Mouse (Mus musculus) cerebellum, postnatal 14 days (tissue): ENCODE data around the gene C1qtnf1.
A peak's percentile ranks its signal among the peaks of the same experiment; 100 is the strongest.

Source experiments
- DNase-seq, 2 experiments: peaks; one replicate each; pipeline ENCODE4 v3.0.0; 2021; ENCODE audit warnings: mixed read lengths in 2 of 2

The C1qtnf1 gene

DNA sequence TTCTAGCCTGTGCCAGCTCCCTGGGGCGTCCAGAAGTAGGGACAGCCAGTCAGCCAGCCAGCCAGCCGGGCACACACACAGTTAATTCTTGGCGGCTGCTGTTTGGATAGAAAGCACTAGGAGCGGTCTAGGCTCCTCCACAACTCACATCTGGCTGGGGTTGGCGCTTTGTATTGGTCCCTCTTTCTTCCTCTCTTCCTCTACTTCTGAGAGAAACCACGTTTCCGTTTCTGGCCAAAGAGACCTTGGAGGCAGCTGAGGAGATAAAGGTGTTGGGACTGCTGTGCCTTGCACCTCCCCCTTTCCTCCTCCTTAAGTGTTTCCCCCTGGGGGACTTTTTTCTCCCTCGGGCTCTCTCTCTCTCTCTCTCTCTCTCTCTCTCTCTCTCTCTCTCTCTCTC lies at the start of gene C1qtnf1:
C1qtnf1 (plus strand) TSS at position 218 of the 400 bp plus-strand sequence.
- DNase-seq = no peak

DNA sequence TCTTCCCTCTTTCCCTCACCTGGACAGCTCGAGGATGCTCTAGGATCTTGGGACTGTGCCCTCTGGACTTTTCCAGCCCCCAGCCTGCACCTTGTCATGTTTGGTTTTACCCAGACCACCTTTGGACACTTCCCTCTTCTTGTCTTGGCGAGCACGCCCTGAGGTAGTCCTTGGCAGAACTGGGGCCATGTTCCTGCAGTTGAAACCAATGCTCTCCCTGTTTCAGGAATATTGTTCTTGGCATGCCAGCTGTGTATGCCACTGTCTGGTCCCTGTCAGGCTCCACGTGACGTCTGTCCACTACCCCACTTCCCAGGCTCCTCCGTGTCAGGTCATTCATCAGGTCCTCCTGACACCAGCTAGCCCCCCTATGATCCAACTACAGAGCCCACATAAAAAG lies 49.3 kb upstream of the C1qtnf1 start:
- peak in 1 of 2 experiments; percentile 7 for DNase-seq

DNA sequence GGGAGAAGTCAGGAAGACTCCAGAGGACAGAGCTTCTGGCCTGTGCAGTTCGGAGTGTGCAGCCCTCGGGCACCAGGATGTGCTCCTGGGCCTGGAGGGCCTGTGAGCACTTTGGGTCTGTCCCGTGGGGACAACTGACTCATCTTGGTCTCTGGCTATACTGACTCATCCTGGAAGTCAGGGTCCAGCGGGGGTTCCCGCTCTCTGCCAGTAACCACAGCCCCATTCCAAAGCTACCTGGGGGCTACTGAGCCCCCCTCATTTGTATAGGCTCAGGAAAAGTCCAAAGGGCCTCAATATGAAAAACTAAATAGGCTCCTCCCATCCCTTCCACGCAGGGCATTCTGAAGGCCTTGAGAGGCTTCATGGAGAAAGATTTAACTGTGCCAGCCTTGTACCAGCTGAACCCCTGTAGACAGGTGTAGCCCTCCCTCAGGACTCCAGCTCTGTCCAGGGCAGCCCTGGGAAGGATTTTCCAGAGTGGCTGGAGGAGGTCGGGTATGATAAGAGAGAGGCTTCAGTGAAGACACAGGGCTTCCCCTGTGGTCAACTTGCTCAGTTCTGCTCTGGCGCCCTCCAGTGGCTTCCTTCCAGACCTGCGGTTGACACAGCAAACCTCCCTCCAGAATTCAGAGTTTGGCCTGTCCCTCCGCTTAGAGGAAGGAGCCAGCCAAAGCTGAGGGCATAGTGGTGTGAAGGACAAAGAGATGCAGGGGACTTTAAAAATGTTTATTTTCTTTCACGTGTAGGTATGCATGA lies 48.6 kb upstream of the C1qtnf1 start:
- peak; percentile 93 to 98 for DNase-seq

DNA sequence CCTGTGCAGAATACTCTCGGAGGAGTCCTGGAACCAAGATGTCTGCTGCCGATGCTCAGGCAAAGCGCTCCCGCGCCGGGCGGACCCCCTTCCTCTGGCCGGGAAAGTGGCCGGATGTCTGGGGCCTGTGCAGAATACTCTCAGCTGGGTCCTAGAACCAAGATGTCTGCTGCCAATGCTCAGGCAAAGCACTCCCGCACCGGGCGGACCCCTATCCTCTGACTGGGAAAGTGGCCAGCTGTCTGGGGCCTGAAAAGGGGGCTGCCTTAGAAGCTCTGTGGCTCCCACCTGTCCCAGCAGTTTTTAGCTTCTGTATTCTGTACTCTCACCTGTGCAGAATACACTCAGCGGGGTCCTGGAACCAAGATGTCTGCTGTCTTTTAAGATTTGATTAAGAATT lies 40.2 kb upstream of the C1qtnf1 start:
- peak in 1 of 2 experiments; percentile 7 for DNase-seq

DNA sequence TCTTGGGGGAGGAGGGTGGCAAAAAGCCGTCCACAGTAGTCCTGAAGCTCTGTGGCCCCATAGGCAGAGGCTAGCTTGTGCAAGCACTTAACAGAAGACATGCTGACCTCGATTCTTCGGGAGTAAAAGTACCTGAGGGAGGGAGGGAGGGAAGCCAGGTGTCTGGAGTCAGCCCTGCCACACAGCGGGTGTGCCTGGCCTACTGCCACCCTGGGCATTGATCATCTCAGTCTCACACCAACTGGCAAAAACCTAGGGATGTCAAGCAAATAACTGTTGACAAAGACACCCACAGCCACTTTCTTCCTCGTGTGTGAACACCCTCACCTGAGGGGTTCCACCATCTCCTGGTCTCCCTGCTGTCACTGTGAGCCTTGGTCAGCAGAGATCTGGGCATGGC lies 34.0 kb upstream of the C1qtnf1 start:
- peak; percentile 74 to 75 for DNase-seq

DNA sequence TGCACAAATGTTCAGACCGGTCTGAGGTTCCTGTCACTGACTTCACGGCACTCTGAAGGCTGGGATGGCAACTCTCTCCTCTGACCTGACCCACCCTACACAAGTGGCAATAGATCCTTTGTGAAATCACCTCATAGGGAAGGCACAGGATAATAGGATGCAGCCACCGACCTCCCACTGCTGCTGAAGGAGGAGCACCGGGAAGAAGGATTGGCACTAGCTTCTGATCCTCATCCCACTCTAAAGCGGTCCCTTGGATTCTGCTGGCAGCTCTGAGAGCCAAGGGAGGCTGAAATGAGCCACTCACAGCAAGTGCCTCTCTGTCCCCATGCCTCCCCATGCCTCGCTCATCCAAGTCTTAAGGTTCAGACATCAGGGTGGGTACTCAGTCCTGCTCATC lies 33.5 kb upstream of the C1qtnf1 start:
- DNase-seq = peak in 1 of 2 experiments; percentile 5

DNA sequence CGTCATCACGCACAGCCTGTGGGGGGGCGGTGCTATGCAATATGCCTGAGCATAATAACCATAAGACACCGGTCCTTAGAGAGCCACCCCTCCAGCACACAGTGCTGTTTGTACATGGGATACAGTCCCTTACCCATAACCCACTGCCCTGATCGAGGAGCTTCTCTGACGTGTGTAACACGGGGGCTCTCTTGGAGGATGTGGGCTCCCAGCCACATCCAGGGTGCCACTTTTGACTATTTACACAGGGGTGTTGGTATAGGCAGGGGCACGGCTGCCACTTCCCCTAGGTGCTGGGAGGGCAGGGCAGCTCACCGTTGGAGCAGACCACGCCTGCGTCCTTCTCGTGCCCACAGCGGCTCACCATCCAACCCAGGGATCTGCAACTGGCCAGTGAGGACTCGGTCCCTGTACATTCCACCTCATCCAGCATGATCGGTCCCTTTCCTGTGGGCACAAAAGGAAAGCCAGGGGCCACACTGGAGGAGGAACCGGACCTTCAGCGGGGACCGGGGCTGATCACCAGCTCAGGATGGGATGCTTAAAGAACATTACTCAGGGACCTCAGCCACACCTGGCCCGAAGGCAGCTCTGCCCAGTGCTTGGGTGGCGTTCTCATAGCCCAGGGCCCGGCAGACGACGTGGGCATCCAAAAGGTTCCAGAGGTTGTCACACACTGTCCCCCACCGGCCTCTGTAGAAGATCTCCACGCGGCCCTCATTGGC lies 30.0 kb upstream of the C1qtnf1 start:
- peak in 1 of 2 experiments; percentile 2 for DNase-seq

DNA sequence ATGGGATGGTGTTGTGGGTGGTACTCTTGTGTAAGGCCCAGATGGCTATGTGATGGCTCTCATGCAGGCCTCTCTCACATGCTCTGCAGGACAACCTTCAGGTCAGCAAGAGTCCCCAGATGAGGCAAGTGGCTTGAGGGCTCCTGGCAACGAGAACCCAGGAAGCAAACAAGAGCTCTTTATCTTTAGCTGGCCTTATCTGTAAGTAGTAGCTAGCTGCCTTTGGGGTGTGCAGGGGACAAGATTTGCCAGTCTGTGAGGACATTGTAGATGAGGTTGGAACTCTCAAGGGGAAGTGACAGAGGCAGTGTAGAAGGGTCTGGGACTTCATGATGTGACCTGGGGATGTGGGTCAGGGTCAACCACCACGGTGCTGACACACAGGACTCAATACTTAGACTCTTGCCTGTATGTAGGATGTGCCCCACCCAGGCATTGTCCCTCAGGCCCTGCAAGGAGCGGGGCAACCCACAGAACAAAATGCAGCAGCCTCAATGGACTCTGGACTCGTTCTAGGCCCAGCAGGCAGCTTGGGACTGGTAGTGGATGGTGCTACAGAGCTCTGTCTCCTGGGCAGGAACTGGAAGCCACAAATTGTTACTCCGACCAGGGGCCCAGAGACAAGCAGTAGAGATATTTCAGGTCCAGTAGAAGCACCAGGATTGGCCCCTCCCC lies 28.0 kb upstream of the C1qtnf1 start:
- DNase-seq = peak in 1 of 2 experiments; percentile 7

DNA sequence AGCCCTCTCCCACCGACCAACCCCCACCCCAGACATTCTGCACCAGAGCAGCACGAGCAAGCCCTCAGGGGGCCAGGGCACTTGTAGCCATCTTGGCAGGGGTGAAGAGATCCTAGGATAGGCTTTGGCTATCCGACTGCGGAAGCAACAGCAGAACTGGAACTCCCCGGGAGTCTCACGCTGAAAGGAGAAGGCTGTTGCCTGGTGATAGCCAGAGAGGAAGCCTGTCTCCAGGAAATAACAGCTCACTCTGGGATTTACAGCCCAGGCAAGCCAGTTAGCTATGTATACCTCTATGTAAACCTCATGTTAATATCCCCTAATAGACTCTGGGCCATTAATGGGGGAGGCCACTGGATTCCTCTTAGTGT lies 27.5 kb upstream of the C1qtnf1 start:
- DNase-seq = peak in 1 of 2 experiments; percentile 22

DNA sequence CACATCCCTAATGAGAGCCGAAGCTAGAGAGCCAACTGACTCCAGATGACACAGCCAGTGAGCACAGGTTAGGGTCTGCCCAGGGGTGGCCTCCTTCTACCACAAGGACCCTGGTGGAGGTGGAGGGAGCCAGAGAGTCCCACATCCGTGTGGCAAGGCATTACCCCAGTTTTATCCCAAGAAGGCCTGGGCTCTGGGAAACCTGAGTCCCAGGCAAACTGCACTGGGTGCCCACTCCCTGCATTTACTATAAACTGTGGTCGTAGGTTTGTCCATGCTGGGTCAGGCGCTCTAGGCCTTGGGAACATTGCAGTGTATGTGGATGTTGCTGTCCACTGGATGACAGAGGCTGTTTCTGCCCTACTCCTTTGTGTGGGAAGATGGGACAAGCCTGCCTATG lies 26.8 kb upstream of the C1qtnf1 start:
- peak in 1 of 2 experiments; percentile 3 for DNase-seq

DNA sequence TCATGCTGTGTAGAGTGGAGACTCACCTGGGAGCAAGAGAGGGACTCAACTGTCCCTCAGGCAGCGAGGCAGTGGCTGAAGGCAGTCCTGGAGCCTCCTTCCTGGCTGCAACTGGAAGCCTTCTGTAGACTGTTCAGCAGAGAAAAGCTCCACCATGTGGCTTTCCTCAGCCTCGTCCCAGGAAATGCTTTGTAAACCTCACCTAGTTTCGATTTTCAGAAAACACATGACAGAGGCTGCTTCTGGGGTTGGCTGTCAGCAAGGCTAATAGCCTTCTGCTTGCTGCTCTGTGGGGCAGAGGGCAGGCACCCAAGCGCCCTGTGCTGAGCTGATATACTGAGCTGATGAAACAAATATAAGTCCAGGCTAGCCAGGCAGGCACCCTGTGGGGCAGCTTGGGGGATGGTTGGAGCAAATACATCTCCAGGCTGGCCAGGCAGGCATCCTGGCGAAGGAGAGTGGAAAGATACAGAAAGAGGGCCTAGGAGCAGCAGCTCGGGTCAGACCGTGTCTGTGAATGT lies 26.2 kb upstream of the C1qtnf1 start, which contains the start of gene Lgals3bp:
Lgals3bp (minus strand) TSS at position 333 of the 521 bp plus-strand sequence.
- DNase-seq = peak; percentile 61 to 74

DNA sequence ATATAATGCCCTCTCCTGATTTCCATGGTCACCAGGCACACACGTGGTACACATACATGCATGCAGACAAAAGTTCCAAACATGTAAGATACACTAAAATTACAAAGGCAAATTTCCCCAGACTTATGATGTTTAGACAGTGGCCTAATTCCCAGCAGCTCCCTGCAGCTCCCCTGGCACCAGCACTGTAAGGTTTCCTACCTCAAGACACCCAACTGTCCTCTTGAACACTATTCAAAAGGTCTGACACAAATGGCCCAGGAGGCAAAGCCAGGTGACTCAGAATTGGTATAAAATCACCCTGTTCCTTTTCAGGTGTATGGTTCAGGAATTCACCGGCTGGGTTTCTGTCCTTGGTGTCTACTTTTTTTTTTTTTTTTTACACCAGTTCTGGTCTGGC lies 24.8 kb upstream of the C1qtnf1 start:
- DNase-seq = peak in 1 of 2 experiments; percentile 4

DNA sequence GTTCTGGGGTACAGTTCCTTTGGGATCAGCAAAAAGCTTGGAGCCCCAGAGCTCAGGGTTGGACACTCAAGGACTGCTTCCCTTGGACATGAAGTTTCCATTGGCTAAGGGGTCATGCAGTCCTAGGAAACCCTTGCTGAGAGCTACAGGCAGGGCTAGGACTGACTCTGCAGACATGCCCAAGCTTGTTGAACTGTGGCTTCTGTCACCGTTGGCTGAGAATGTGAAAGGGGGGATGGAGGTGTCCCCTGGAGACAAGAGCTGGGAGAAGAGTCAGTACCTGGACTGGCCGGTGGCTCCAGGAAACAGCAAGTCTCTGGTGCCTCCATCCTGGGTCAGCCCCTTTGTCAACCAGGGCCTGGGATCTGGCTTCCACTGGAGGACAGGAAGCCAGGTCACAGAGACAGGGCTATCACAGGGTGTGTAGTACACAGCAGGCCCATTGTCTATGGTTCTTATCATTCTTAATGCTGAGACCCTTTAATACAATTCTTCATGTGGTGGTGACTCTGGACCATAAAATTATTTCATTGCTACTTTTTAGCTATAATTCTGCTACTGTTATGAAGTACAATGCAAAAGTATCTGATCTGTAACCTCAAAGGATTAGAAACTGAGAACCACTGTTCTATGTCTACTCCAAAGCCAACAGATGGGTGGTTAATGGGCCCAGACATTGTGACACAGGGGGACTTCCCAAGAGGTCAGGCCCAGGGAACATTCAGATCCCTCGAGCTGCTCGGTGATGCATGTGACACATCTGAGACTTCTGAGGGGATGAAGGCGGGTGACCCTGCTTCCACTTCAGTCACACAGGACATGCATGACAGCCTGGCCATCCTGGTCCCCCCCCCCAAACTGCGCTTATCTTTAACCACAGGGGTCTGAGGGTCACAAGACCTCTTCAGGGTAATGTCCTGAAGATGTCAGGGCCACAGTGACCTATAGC lies 23.8 kb upstream of the C1qtnf1 start:
- DNase-seq = peak in 1 of 2 experiments; percentile 4

DNA sequence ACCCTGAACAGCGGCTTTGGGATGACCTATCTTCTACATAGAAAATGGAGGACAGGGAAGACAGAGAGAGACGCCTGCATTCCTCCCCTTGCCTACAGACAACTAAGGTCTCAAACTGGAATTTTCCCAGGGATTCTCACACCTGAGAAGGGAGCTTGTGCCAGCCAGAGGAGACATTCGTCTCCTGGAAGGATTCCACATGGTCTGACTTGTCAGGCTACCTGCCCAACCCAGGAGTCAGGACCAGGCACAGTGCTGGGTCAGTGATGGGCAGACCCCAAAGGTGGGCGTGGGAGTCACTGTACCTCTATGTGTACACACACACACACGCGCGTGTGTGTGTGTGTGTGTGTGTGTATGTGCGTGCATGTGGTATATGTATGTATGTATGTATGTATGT lies 22.7 kb upstream of the C1qtnf1 start:
- peak in 1 of 2 experiments; percentile 2 for DNase-seq

DNA sequence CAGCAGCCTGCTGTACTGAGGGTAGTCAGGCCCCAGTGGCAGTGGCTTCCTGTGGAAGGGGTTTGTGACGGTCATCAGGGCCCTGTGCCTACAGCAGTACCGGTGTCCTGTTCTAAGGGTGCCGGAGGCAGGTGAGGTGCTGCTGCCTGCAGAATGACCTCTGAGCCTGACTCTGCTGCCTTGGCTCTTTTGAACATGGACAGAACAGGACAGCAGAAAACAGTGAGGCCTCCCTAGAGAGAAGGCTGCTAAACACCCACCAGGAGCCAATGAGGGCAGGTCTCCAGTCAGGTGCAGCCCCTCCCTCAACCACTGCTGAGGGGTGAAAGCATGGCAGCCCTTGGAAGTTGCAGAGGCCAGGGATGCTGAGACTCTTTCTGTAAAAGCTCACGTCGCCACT lies 21.5 kb upstream of the C1qtnf1 start:
- peak in 1 of 2 experiments; percentile 7 for DNase-seq

DNA sequence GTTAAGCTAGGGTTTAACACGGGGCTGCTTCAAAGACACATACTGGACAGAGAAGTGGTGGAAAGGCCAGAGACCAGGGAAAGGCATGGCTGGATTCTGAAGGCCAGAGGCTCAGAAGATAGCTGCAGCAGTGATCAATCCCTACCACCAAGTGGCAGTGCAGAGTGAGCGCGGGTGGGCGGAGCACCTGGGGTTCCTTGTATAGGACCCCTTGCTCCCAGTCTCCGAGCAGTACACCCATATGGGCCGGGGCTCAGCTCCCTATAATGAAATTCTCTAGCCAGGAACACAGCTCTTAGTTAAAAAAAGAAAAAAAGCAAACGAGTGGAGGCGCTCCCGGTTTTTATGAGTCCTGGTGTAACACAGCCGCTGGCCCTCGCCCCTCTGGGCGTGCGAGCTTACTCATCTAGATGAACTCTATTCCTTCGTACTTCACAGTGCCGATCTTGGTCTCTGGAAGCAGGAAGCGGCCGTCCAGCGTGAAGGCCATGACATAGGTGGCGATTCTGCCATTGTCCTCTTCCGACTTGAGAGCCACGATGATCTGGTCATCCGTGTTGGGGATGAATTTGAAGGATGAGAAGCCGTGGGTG lies 20.6 kb upstream of the C1qtnf1 start:
- DNase-seq = peak; percentile 62 to 79

DNA sequence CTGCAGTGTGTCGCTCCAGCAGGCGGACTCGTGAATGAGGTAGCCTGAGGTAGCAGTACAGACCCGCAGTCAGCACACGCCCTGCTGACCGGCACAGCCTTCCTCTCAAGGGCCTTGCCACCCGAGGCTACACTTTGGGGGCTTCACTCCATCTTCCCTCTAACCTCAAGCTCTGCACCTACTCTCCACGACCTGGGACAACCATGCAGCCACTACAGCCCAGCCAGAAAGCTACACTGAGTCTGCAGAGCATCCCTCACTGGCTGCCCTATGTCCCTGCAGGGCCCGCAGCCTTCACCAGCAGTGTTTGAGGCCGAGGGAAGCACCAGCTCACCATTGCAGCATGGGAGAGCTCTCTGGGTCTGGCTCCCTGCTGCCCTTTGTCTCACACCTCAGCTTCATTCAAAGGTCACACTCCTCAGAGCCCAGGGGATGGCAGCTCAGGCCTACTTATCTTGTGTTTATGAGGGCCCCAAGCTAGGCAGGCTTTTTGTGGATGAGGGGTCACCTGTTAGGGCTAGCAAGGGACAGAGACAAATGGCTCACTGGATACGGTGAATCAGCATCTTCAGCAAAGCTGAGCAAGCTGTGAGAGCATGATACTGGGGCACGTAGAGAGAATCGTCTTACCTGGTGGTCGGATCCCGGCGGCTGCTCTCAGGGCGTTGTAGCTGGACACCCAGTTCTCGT lies 19.8 kb upstream of the C1qtnf1 start:
- no peak for DNase-seq

DNA sequence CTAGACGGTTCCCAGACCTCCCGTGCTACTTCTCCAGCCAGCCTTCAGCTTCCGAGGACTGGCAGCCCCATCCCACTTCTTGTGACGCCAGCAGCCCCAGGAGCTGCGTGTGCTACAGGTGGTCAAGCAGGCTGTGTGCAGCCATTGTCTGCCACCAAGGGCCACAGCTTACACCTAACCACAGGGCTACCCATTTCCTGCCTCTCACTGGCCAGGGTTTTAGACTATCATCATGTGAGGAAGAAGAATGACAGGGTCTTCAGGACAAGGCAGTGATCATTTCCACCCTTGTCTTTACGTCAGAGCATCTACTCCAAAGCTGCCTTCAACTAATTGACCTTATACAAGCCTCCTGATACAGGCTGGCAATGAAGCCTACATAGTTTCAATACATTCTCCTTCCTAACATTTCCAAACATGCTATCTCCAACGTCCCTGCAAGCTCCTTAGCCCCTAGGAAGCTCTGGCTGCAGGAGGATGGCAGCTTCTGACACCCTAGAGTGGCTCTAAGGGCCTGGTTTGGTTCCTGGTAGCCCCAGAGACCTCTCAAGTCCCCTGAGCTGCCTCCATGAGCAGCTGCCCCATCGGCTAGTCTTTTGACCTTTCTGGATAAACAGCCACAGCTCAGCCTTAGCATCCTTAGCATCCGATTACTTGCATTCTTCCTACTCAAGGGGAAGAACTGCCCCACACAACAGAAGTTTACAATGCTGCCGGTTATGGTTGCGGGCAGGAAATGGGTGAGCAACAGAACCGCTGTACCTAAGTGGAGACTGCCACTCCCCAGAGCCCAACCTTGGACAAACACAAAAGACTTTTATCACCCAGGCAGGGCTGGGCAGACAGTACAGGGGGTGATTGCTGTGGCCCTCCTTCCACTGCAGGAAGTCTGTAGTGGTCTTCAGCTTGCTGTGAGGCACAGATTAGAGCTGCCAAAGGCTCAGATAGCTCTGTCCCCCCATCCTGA lies 18.6 kb upstream of the C1qtnf1 start:
- DNase-seq = no peak

DNA sequence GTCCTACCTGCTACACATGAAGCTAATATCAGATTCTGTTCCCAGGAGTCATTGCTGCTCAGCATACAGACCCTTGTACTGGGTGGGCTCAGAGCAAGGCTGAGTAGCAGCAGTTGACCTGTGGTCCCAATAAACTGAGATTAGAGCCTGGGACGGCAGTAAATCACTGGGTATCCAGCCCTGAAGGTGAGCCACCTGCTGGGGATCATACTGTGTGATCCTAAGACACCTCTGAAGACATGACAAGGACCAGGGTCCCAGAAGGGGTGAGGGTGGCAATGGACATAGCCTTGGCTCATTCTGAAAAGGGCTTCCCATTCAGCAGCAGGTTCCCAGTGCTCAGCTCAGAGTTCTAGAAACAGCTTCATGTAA lies 17.9 kb upstream of the C1qtnf1 start:
- no peak for DNase-seq

DNA sequence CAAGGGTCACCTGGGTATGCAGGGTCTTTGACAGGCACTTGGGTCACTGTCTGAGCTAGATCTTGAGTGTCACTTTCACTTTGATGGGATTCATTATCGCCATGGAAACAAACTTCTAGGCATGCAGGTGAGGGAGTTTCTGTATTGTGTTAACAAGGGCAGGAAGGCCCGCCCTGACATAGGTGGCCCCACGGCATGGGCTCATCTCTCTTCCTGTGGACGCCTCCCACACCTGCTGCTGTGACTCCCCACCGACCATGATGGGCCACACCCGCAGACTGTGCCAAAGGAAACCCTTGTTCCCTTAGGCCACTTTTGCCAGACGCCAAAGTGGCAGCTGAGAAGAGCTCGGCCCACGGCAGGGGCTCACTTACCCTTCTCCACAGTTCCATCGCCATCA lies 17.5 kb upstream of the C1qtnf1 start:
- DNase-seq = no peak
